Mouse (Mus musculus) cerebellum, adult 18-20 months (tissue): ENCODE data around the gene Glb1l.
"Not testable (repeated sequence)": the region's sequence is repeated elsewhere in the genome, so short reads cannot be mapped to it uniquely, and the experiment has no call there.

Experiments used
- DNase-seq, 2 experiments: peaks; one replicate each; pipeline ENCODE4 v3.0.0; 2021

Glb1l gene

DNA sequence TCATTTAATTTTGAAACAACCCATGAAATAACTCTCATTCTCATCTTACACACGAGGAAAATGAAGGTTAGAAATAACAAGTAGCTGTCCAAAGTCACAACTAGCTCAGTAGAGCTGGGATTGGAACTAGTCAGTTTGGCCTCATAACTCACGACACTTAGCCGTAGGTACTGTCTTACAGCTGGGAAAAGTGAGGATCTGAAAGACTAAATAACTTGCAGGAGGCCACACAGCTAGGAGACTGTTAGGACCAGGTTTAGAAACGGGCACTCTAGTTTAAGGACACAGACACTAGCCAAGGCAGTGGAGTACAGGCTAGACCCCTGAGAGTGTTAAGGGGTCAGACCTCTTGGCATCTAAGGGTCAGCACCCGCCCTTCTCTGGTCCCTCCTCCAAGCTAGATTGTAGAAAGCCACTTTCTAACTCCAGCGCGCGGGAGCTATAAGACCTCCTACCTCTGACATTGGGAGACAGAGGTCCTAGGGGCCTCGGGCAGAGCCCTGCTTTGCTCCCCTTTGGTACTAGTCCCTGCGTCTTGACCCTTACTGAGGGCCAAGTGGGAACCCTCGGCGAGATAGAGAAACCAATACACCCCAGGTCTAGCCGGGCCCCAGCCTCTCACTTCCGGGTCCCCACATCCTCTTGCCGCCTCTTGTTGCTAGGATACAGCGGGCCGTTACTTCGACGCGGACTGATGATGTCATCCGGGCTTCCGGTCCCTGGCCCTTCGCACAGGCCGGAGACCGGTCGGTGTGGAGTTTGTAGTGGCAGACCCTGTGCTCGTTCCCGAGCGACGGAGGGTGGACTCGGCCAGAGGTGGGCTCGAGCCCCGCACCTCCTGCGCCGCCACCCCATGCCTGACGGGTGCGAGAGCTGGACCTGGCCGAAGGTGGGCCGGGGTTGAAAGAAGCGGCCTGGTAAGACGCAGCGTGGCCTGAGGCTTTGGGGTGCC is at the start of gene Glb1l, which contains the start of gene Stk16:
TSS of gene Glb1l (minus strand) at position 678 of the 952 bp plus-strand sequence.
TSS of gene Stk16 (plus strand) at position 703 of the 952 bp plus-strand sequence.
- peak; percentile 96 for DNase-seq

DNA sequence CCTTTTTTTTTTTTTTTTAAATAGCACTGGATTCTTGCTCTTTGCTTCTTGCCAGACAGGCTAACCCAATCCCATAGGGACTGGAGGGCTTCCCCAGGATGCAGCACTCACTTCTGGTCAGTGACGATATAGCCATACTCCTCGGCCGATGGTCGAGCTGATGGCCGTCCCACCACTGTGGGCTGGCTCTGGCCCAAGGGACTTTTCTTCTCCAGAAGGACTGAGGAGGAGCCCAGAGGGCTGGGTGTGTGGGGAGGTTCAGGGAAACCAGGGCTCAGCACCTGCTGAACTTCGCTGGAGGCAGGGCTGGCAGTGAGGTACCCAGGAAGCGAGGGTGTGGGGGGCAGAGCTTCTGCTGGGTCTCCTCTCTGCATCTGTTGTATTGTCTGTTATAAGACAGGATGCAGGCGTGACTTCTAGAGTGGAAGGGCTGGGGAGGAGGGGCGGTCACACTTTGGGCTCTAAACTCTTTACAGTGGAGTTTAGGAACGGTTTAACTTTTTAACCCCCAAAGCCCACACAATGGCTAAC is 45.0 kb upstream of the Glb1l start:
- peak; percentile 21 to 26 for DNase-seq

DNA sequence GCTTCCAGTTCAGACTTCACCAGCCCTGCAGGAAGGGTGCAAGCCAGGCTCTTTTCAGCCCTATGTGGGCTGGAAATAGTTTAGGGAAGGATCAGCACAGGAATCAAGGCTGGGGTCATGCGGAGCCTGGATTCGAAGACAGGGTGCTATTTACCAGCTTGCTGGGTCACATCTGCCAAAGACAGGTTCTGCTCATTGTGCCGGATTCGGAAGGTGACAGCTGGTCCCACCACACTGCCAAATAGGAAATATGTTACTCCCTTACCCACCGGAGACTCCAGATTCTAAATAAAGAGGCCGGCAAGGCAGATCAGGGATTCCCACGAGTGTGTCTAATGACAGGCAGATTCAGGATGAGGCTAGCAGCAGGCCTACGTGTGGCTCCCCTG is 44.0 kb upstream of the Glb1l start:
- peak in 1 of 2 experiments; percentile 48 for DNase-seq

DNA sequence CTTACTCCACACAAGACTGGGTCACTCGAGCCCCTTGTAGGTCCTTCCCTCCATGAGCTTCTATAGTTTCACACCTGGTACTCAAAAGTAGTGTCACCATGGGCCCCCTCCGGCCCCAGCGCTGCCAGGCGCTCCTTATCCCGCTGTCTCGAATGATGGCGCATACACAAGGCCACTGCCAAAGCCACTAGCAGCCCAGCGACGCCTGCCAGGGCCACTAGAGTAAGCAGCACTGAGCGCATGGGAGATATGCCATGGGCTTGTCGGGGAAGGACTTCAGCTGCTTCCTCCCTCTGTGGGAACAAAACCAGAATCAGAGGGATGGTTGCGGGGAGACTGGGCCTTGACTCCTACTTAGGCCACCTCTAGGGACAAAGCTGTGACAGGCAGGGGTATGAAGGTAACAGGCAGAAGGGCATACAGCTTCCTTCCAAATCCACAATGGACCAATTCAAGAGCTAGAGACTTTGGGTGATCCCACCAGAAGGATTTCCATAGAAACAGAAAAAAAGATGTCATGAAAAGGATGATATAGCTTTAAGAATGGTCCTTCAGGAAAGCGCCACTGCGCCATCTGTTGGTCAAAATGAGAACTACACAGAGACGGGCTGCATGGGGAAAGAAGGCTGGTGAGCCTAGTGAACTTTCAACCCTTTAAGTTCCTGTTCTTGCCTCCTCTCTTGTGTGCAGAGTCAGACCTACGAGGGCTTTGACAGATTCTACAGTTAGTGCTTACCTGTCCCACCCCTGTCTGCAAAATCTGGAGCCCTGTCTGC is 43.4 kb upstream of the Glb1l start:
- peak; percentile 86 to 93 for DNase-seq

DNA sequence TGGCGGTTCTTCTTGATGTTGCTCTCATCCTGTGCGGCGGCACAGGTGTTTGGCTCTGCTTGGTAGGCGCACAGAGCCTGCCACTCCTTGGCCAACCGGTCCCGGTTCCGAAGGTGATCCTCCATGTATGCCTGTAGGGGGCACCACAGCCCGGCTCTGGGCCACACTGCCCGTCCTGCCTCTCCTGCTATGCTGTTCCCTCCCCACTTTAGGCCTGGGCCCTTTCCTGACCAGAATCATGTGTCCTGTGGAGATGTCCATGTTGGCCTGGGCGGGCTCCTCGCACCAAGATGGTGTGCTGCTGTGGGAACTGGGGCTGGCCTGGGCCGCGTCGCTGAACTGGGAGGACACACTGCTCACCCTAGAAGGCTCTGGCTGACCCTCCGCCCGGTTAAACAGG is 42.4 kb upstream of the Glb1l start:
- DNase-seq = peak; percentile 23 to 45

DNA sequence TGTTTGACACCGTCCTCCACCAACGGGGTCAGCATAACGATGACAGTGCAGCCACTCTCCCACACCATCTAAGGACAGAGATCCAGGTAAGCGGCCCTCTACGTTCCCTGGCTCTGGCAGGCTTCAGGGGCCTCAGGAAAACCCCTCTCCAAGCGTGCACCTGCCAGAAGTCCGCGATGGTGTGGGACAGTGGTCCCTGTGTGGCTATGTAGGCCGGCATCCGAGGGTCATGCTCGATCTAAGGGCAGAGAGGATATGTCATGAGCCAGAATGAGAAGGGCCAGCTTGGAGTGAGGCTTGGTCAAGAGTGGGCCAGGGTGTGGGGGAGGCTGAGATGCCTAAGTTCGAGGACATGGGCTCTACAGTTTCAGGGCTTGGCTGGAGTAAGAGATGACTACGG is 41.7 kb upstream of the Glb1l start:
- DNase-seq = peak in 1 of 2 experiments; percentile 30

DNA sequence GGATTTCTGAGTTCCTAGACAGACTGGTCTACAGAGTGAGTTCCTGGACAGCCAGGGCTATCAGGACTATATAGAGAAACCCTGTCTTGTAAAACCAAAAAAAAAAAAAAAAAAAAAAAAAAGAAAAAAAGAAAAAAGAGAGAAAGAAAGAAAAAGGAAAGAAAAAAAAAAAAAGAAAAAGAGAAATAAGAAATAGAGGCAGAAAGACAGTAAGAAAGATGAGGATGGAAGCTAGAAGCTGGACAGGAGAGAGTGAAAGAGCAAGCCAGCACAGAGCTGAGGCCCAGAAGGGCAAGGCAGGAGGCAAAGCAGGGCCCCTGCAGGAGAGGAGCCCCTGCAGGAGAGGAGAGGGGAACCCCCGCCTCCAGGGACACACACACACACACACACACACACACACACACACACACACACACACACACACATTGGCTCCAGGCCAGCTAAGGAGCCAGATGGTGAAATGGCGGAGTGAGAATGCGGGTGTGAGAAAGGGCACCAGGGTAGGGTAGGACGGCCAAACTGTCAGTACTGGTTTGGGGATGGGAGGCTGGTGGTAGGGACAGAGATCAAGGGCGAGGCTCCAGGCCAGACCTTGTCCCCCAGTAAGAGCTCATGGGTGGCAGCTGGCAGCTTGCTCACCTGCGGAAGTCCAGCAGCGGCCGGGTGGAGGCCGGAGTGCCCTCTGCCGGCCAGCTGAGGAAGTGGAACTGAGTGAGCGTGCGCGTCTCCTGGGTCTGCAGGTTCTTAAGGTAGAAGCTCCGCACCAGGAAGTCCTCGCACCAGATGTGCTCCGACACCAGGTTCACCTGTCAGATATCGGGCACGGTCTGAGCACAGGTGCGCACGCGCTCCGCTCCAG is 40.7 kb upstream of the Glb1l start:
- peak; percentile 84 to 89 for DNase-seq

DNA sequence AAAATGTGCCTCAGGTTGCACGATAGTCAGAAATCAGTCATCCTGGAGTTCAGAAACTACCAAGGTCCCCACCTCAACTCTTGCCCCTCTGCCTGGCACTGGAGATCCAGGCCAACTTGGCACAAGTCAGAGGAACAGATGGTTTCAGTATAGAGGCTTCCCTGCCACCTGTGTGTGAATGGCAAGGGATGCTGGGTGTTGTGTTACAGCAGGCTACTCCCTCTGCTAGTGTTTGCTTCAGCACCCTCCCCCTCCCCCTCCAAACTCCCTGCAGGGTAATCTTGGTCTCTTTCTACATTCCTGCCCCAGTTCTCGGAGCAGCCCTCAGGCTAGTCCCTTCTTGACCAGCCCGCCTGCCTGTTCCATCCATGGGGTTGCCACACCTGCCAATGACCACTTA is 39.9 kb upstream of the Glb1l start:
- DNase-seq = peak; percentile 66 to 74

DNA sequence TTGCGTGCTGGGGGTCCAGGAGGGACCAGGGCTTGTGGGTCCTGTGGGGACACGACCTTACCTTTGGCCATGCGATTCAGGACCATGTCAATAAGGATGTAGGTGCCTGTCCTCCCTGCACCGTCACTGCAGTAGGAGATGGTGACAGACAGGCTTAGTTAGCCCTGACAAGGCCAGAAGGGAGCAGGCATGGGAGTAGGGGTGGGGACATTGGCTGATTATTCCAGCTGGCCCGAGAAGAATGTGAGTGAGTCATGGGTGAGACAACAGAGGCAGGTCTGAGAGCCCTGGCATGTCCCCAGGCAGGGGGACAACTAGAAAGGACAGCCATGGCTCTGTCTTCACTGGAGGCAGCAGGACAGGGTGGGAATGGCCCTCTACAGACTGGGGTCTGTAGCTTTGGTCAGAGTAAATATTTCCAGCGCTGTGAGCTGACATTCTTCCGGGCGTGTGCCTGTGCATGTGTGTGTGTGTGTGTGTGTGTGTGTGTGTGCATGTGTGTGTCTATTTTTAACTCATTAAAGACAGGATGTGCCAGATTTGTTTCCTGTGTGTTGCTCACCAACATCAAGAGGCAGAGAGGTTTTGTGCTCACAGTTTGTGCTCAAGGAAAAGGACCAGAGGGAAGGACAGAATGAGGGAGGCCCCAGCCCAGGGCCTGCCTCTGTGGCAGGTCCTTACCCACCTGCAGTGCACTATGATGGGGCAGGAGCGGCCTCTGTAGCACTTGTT is 37.6 kb upstream of the Glb1l start:
- peak; percentile 59 to 69 for DNase-seq

DNA sequence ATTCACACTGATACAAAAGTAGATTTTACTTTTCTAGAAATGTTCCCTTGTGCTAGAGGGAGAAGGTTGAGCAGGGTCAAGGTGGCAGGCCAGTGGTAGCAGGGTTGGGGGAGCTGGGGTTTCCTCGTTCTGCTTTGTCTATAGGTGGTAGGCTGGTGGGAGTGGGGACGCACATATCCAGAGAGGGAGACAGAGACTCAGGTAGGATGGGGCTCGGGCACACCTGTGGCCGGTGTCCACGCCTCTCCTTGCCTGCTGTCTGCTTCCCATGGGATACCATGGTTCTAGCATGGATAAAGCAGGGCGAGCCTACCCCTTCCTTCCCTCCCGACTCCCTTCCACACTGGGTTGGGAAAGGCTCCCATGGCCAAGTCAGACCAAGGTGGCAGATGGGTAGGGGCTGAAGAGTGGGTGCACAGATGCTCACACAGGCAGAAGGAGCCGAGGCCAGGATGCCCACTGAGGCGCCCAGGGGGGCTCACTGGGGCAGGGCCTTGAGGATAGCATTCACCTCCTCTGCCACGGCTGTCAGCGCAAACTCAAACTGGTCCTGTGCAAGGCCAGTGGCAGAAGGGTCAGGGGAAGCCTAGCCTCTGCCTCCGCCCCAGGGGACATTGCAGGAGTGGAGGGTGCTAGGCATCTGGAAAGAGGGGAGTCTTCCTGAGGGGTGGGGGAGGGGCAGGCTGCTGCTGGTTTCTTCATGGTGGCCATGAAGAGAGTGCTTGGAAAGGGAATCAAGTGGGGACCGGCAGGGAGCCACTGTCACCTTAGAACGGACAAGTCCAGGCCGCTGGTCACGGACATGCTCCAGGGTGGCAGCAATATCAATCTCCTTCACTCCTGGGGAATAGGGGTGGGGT is 36.7 kb upstream of the Glb1l start:
- peak in 1 of 2 experiments; percentile 26 for DNase-seq

DNA sequence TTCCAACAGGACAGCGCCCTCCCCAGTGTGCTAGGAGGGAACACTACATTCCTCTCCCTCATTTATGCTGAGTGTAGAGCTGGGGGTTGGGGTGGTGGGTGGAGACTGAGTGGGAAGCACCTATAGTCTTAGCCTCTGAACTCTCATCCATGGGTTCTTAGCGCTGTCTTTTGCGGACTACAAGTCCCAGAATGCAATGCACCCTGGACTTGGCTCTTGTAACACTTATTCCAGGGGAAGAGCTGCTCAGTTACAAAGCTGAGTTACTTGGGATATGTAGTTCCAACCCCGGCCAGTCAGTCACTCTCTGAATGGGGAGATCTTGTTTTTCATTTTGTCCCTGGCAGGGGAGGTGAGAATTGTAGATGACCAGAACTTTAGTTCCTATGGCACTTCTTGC is 34.2 kb upstream of the Glb1l start:
- peak; percentile 54 to 67 for DNase-seq

DNA sequence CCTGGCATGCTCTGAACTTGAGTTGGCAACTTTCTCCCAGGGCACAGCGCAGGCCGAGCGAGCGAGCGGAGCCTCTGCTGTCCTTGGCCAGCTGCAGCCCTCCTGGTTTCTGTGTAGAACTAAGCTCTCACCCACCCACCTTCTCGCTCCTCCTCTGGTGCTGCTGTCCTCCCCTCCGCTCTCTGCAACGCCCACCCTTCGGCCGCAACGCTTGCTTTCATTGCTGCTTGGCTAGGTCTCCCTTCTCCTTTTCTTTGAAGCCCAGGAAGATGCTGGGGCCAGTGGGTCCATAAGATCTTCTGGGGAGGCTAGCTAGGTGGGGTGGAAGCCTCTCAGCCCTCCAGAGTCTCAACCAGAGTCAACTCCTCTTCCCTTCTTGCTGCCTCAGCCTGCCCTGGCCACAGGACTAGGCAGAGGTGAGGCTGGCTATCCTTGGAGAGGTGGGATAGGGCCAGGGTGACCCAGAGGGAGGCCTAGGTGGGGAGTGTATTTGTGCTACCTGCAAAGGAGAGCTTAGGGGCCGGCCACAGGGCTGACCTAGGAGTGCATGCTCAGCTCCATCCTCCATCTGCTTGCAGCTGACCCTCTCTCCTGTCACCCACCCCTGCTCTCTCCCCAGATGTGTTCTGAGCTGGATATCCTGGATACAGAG is 33.7 kb upstream of the Glb1l start:
- peak in 1 of 2 experiments; percentile 9 for DNase-seq

DNA sequence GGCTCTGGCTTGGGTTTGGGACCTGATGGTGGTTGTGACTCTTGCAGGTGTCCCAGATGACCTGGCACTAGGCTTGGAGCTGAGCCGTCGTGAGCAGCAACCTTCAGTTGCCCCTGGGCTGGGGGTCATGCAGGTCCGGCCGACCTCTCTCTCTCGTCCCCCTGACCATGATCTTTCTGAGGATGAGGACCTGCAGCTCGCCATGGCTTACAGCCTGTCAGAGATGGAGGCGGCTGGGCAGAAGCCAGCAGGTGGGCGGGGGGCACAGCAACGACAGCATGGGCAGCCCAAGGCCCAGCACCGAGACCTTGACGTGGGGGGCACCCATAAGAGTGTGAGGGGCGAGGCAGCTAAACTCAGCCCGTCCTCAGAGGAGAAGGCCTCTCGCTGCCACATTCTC is 32.8 kb upstream of the Glb1l start:
- peak in 1 of 2 experiments; percentile 16 for DNase-seq

DNA sequence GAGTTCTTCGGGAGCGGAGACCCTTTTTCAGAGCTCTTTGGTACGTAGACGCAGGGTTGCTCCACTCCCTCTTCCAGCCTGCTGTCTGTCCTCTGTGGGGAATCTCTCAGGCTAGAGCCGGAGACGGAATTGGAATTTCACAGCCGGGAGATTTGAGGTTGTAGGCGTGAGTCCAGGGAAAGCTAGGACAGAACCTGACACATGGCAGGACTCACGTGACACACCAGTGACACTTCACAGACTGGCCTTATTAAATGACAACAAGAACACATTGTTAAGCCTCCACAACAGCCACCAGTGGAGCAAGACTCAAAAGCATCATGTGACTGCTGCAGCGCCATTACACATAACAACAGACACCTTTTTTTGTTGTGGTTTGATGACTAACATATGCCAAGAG is 29.0 kb upstream of the Glb1l start:
- peak; percentile 56 to 68 for DNase-seq

DNA sequence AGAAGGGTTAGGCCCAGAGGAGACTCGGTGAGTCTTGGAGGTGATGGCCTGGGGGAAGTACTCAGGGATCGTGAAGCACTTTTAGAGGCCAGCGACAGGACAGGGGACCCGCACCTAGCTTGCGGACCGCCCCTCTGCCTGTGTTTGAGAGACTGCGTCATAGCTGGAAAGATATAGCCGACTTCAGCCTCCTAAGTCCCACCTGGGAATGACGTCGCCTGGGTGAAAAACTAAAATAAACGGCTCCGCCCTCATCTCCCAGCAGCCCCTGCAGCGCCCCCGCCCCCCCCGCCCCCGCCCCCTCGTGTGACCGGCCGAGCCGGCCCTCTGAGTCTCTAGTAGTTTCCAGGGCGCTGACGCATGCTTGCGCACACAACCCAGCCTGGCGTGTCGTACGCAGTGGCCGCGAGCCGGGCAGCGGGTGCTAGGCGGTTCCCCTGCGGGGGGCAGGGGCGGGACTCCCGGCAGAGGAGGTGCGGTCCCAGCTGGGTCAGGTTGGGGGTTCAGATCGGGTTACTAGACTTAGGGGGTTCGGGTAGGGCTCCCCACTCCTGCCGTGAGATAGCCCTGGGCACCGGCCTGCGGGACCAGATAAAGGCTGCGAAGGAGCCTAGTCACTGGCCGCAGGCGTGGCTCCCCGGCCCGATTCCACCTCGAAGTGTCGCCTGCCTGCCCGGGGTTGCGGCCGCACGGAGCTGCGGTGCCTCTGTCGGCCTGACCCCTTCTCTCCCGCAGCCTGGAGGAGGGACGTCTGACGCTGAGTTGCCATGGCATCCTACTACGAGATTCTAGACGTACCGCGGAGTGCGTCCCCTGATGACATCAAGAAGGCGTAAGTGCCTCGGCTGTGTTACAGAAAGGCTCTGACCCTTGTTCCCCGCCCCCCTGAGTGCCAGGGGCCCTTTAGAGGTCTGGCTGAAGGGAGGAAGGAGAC is 25.8 kb upstream of the Glb1l start, which contains the start of gene Dnajb2:
TSS of gene Dnajb2 (plus strand) at position 290 of the 934 bp plus-strand sequence.
- DNase-seq = peak; percentile 91 to 93

DNA sequence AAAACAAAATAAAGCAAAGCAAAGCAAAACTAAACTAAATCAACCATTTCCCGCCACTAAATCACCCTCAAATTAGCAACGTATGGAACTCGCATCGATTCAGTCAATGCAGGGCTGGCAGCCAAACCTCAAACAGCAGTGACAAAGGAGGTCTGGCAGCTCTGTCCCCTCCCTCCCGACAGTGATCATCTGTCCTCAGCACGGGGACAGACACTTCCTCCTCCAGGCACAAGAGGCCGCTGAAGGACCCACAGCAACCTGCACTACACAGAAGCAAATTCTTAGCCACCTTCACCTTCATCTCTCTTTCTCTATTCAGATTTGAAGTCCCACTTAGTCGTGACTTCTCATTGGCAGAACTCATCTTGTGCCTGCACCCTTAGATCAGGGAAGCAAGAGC is 24.0 kb upstream of the Glb1l start:
- peak; percentile 84 to 90 for DNase-seq

DNA sequence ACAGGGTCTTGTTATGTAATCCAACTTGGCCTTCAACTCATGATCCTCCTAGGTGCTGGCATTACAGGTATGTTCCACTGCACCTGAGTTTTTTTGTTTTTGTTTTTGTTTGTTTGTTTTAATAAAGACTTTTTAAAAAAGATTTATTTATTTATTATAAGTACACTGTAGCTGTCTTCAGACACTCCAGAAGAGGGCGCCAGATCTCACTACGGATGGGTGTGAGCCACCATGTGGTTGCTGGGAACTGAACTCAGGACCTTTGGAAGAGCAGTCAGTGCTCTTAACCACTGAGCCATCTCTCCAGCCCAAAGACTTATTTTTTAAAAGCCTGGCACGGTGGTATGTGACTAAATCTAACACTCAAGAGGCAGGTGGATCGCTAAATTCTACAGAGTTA is 21.9 kb upstream of the Glb1l start:
- DNase-seq = not testable (repeated sequence)

DNA sequence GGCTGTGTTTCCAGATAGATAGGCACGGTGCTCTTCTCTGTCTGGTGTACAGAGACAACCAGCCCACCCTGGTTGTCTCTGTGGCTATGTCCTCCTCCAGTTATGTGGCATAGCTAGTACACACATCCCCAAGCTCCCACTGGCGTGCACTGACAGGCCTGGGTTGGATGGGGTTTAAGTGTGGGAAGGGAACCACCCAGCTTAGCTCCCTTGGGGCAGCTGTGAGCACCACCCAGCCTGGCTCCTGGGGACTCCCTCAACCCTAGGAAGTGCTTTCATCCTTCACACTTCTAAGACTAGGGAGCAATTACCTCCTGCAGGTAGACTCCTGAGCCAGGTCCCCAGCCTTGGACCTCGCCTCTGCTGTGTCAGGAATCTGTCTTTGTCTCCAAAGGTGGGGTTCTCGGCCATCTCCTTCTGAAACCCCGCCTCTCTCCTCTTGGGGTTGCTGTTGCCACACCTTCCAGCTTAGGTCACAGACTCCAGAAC is 21.1 kb upstream of the Glb1l start, which contains the start of gene A630095N17Rik:
TSS of gene A630095N17Rik (minus strand) at position 439 of the 489 bp plus-strand sequence.
- peak in 1 of 2 experiments; percentile 3 for DNase-seq
